Mouse (Mus musculus): ENCODE results near the gene Cxcr4. TPM values are rescaled to one million over a fixed set of nuclear protein-coding genes. Genes with fewer than 3 reads are reported as not detected.

Cxcr4 gene
- polyA plus RNA-seq, 1 experiment from 2014 or later = 23.3 TPM

Other genes with a start within 250 kb of the Cxcr4 start
- gene Mcm6, start 232.6 kb downstream of the Cxcr4 start, polyA plus RNA-seq (2014; fragmentation: Nextera tagmentation; extraction: Ambion mirVana) = 257 and 285 TPM in 2 replicates
- gene Dars, start 174.9 kb downstream of the Cxcr4 start, polyA plus RNA-seq (2014; fragmentation: Nextera tagmentation; extraction: Ambion mirVana) = 151 and 159 TPM in 2 replicates

Data from hindbrain, embryonic 11.5 days (tissue).